Comparison of ENCODE assay signal across 9 mouse cellular contexts in genomic region chr14:6756384-6757230, GRCm38 (mm10). TPM values are rescaled to one million over a fixed set of nuclear protein-coding genes. Genes with fewer than 3 reads are reported as not detected.
A peak's percentile ranks its signal among the peaks of the same experiment; 100 is the strongest.
DNase-seq lines count a peak whose midpoint lies in the region; ATAC-seq and TF ChIP-seq lines count a peak whose summit lies in the region.
"Not testable (repeated sequence)": the region's sequence is repeated elsewhere in the genome, so short reads cannot be mapped to it uniquely, and the experiment has no call there.
"Had no signal": no experiment of that assay in that cellular context is flagged by ENCODE, and none has a peak within 500 bp of the region (broad histone marks: within the 10 kb centered on the region; RNA-seq: fewer than 3 reads in every experiment).

No protein-coding gene starts in this region.

- not testable (repeated sequence) for H3K27ac ChIP-seq in liver, postnatal 0 days (ENCODE audit: low read depth)

- not testable (repeated sequence) for H3ac ChIP-seq in C2C12 (ENCODE audit: control insufficient read depth, insufficient read length, low read depth)

- H3K79me2 ChIP-seq in C2C12 (ENCODE audit: control insufficient read depth, insufficient read depth), result not testable (repeated sequence)

- not testable (repeated sequence) for TF ChIP-seq EP300 in liver, postnatal 0 days (IDR thresholded peaks at IDR 0.05; ENCODE audit: low read depth)

- peak overlapping the region; percentile 21 for H3K4me3 ChIP-seq in C2C12 (ENCODE audit: insufficient read depth, poor library complexity, severe bottlenecking)
- H3K4me3 ChIP-seq in liver, postnatal 0 days (ENCODE audit: low read depth, low read length), result not testable (repeated sequence)

- ATAC-seq in liver, postnatal 0 days, result not testable (repeated sequence)

- H3K79me3 ChIP-seq in C2C12 (ENCODE audit: low read depth), result not testable (repeated sequence)

- not testable (repeated sequence) for H3K9me3 ChIP-seq in liver, postnatal 0 days (ENCODE audit: low read length)

- H3K4me1 ChIP-seq in liver, postnatal 0 days (ENCODE audit: insufficient read depth), result not testable (repeated sequence)

- not testable (repeated sequence) for TF ChIP-seq CTCF in C2C12 (IDR thresholded peaks at IDR 0.05; ENCODE audit: control insufficient read depth, insufficient read depth, insufficient read length); liver, postnatal 0 days (IDR thresholded peaks at IDR 0.05; ENCODE audit: low read depth)

- H3K4me2 ChIP-seq in liver, postnatal 0 days (ENCODE audit: low read depth, low read length), result peak overlapping the region; percentile 26; the same call in 1 of the 2 replicates

- H3K9ac ChIP-seq in liver, postnatal 0 days (replicated peaks), result not testable (repeated sequence)

- H3K36me3 ChIP-seq in C2C12 (ENCODE audit: control insufficient read depth, insufficient read depth); liver, postnatal 0 days (replicated peaks; ENCODE audit: insufficient read depth, low read length): not testable (repeated sequence)

- H3K27me3 ChIP-seq in C2C12 (ENCODE audit: control insufficient read depth, insufficient read depth, insufficient read length); liver, postnatal 0 days (ENCODE audit: insufficient read depth, low read length): not testable (repeated sequence)

- WGBS in liver, postnatal 0 days (ENCODE audit: insufficient replicate concordance), result 3% methylated on average over 11 of the region's 67 CpGs

- intact Hi-C loops in heart, postnatal 14 days (cut with DNase I), result not testable (repeated sequence)

- peak; percentile 26 to 29 for DNase-seq in cerebellum, postnatal 14 days
- DNase-seq in forelimb bud, embryonic 11.5 days (ENCODE audit: low read depth, low spot score), result peak; percentile 5
- DNase-seq in heart, postnatal 14 days, result peak; percentile 13 to 16
- peak; percentile 50 for DNase-seq in kidney, postnatal 10 days
- not testable (repeated sequence) for DNase-seq in liver, postnatal 0 days
- peak; percentile 14 for DNase-seq in neural tube, embryonic 10.5 days (ENCODE audit: extremely low spot score, low spot score)
- DNase-seq in testis, postnatal 10 days (ENCODE audit: low spot score), result peak; percentile 34

RNA-seq across cellular contexts. Expression of gene Gm3636, which starts 14.5 kb away (rescaled TPM):
- polyA plus RNA-seq in C2C12 (2012; fragmentation: generic; extraction: Trizol), result 1.0 TPM
- total RNA-seq in heart, postnatal 14 days (2021), result under 1 TPM in 1 of 2 experiments, not detected in 1; 0.78 TPM
- 0.08 TPM in 1 of 2 replicates, not detected in the other for polyA plus RNA-seq in liver, postnatal 0 days (2015; fragmentation: Nextera tagmentation; extraction: Ambion mirVana)

RNA-seq across cellular contexts. Expression of gene Gm8362, which starts 17.6 kb away (rescaled TPM):
- polyA plus RNA-seq in C2C12 (2012; fragmentation: generic; extraction: Trizol), result not detected
- under 1 TPM in 1 of 2 experiments, not detected in 1; 0.29 TPM for total RNA-seq in heart, postnatal 14 days (2021)
- polyA plus RNA-seq in liver, postnatal 0 days (2015; fragmentation: Nextera tagmentation; extraction: Ambion mirVana), result not detected in 2 replicates
- total RNA-seq: gastrocnemius, adult 8-10 months had no signal

RNA-seq across cellular contexts. Expression of gene Gm8050, which starts 36.6 kb away (rescaled TPM):
- polyA plus RNA-seq in C2C12 (2012; fragmentation: generic; extraction: Trizol), result not detected
- total RNA-seq in heart, postnatal 14 days (2021), result under 1 TPM in 1 of 2 experiments, not detected in 1; 0.26 TPM
- not detected in 2 replicates for polyA plus RNA-seq in liver, postnatal 0 days (2015; fragmentation: Nextera tagmentation; extraction: Ambion mirVana)
- total RNA-seq: gastrocnemius, adult 8-10 months had no signal
